Mouse (Mus musculus) cortical plate, adult 2 months (tissue): ENCODE data around the gene Fam160b1.

ENCODE experiments used
- CTCF ChIP-seq: fragments of 200-500 bp; IDR thresholded peaks from 2 replicates; pipeline ENCODE4 v1.5.1; 2011; ENCODE audit warnings: mild to moderate bottlenecking, control low read depth, low read length; ENCODE audit not compliant: insufficient read depth; ENCODE audit errors: extremely low read depth
- POLR2A ChIP-seq: fragments of 200-500 bp; IDR thresholded peaks from 2 replicates; pipeline ENCODE4 v1.6.1; 2011; ENCODE audit warnings: mild to moderate bottlenecking, low read length, control low read depth; ENCODE audit not compliant: insufficient read depth; ENCODE audit errors: extremely low read depth

DNA sequence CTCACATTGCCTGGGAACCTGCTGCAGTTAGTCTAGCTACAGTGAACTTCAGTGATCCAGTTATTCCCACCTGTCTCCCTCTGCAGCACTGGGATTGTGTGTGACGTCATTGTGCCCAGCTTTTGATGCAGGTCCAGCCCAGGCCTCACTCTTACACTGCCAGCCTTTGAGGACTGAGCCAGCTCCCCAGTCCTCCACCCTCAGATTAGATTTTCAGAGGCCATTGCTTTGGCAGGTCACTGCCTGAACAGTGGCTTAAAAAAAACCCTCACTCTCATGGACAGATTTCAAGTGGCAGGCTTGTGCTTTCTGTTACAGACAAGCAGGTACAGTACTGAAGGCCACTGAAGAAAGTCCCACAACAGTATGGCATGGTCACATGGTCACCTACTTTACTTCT, 15.8 kb upstream of the Fam160b1 start:
- no peak for TF ChIP-seq POLR2A
- no peak for TF ChIP-seq CTCF
